Mouse (Mus musculus) MEL (cell line): Measurements from ENCODE around the gene Spata2. TPM values are rescaled to one million over a fixed set of nuclear protein-coding genes. Genes with fewer than 3 reads are reported as not detected.

Experiments
- DNase-seq: peaks from one replicate; pipeline ENCODE4 v3.0.0; 2011; ENCODE audit warnings: low read depth, low spot score
- H3K27ac ChIP-seq: 2 replicates; pipeline ENCODE4 v1.5.1; 2012; ENCODE audit warnings: low read depth, mild to moderate bottlenecking, control low read depth, low read length, moderate library complexity; ENCODE audit not compliant: control insufficient read depth
- H3K27me3 ChIP-seq, 2 experiments: fragments of 150-350 bp in 1 of 2; sonication (generic) in 1 of 2; 2 replicates each; pipeline ENCODE4 v1.6.1; 2012; ENCODE audit warnings: low read length in 2 of 2, mild to moderate bottlenecking in 2 of 2, improper control_type of control experiment in 1 of 2, moderate library complexity in 1 of 2; ENCODE audit not compliant: insufficient read depth in 2 of 2, control insufficient read depth in 1 of 2
- H3K36me3 ChIP-seq, 2 experiments: 2 replicates each; pipeline ENCODE4 v1.6.1; 2012 to 2014; ENCODE audit warnings: low read length in 2 of 2, improper control_type of control experiment in 1 of 2, inconsistent platforms in 1 of 2, mild to moderate bottlenecking in 1 of 2; ENCODE audit not compliant: insufficient read depth in 2 of 2, control insufficient read depth in 1 of 2
- H3K4me1 ChIP-seq, 2 experiments: fragments of 150-350 bp in 1 of 2; sonication (generic) in 1 of 2; 2 replicates each; pipeline ENCODE4 v1.6.1; 2012; ENCODE audit warnings: low read length in 2 of 2, improper control_type of control experiment in 1 of 2, mild to moderate bottlenecking in 1 of 2; ENCODE audit not compliant: insufficient read depth in 2 of 2, control insufficient read depth in 1 of 2
- H3K4me3 ChIP-seq, 2 experiments: fragments of 150-350 bp in 1 of 2; sonication (generic) in 1 of 2; 2 replicates each; pipeline ENCODE4 v1.5.1; 2012; ENCODE audit warnings: low read depth in 2 of 2, low read length in 2 of 2, mild to moderate bottlenecking in 2 of 2, moderate library complexity in 2 of 2, control low read depth in 1 of 2, improper control_type of control experiment in 1 of 2; ENCODE audit not compliant: control insufficient read depth in 1 of 2, insufficient read depth in 1 of 2
- H3K79me2 ChIP-seq: 2 replicates; pipeline ENCODE4 v1.6.1; 2012; ENCODE audit warnings: mild to moderate bottlenecking, low read length, moderate library complexity; ENCODE audit not compliant: control insufficient read depth, poor library complexity, insufficient read depth
- H3K9ac ChIP-seq: 2 replicates; pipeline ENCODE4 v1.6.1; 2012; ENCODE audit warnings: low read depth, mild to moderate bottlenecking, control low read depth, low read length, moderate library complexity; ENCODE audit not compliant: control insufficient read depth, poor library complexity, severe bottlenecking
- H3K9me3 ChIP-seq: fragments of 150-350 bp; sonication (generic); replicated peaks from 2 replicates; pipeline ENCODE4 v1.6.1; 2012; ENCODE audit warnings: mild to moderate bottlenecking, low read length, improper control_type of control experiment, moderate library complexity; ENCODE audit not compliant: insufficient read depth
- E2F4 ChIP-seq: IDR thresholded peaks from 2 replicates; pipeline ENCODE4 v1.6.1; 2011; ENCODE audit warnings: low read depth, low read length, improper control_type of control experiment, borderline replicate concordance
- GABPA ChIP-seq: IDR thresholded peaks from 2 replicates; pipeline ENCODE4 v1.6.1; 2012; ENCODE audit warnings: low read depth, mild to moderate bottlenecking, inconsistent platforms, low read length, improper control_type of control experiment, moderate library complexity
- GATA1 ChIP-seq: IDR thresholded peaks from 2 replicates; pipeline ENCODE4 v1.6.1; 2011; ENCODE audit warnings: low read depth, low read length, improper control_type of control experiment
- HCFC1 ChIP-seq: IDR thresholded peaks from 2 replicates; pipeline ENCODE4 v1.6.1; 2012; ENCODE audit warnings: low read depth, mild to moderate bottlenecking, inconsistent platforms, low read length, improper control_type of control experiment, moderate library complexity
- JUND ChIP-seq: IDR thresholded peaks from 2 replicates; pipeline ENCODE4 v1.6.1; 2011; ENCODE audit warnings: low read depth, mild to moderate bottlenecking, improper control_type of control experiment, low read length
- KAT2A ChIP-seq: conservative IDR thresholded peaks from 2 replicates; pipeline ENCODE4 v1.6.1; 2012; ENCODE audit warnings: low read depth, low read length, improper control_type of control experiment, inconsistent platforms
- MAFK ChIP-seq: IDR thresholded peaks from 2 replicates; pipeline ENCODE4 v1.6.1; 2011; ENCODE audit warnings: low read depth, mild to moderate bottlenecking, low read length, improper control_type of control experiment, borderline replicate concordance
- MXI1 ChIP-seq: IDR thresholded peaks from 2 replicates; pipeline ENCODE4 v1.6.1; 2011; ENCODE audit warnings: mild to moderate bottlenecking, low read depth, low read length, improper control_type of control experiment
- NRF1 ChIP-seq: IDR thresholded peaks from 2 replicates; pipeline ENCODE4 v1.6.1; 2014; ENCODE audit warnings: low read depth, mild to moderate bottlenecking, inconsistent platforms, low read length, improper control_type of control experiment, moderate library complexity; ENCODE audit not compliant: poor library complexity, insufficient read depth, severe bottlenecking
- SIN3A ChIP-seq: IDR thresholded peaks from 2 replicates; pipeline ENCODE4 v1.6.1; 2012; ENCODE audit warnings: low read length, improper control_type of control experiment, inconsistent platforms
- SMC3 ChIP-seq: IDR thresholded peaks from 2 replicates; pipeline ENCODE4 v1.6.1; 2011; ENCODE audit warnings: low read depth, low read length, improper control_type of control experiment
- TAL1 ChIP-seq: IDR thresholded peaks from 2 replicates; pipeline ENCODE4 v1.6.1; 2012; ENCODE audit warnings: mild to moderate bottlenecking, inconsistent platforms, low read length, moderate library complexity, mixed read lengths
- TBP ChIP-seq: IDR thresholded peaks from 2 replicates; pipeline ENCODE4 v1.8.0; 2011; ENCODE audit warnings: low read depth, low read length, improper control_type of control experiment
- UBTF ChIP-seq: IDR thresholded peaks from 2 replicates; pipeline ENCODE4 v1.6.1; 2012; ENCODE audit warnings: low read depth, mild to moderate bottlenecking, inconsistent platforms, low read length, improper control_type of control experiment, moderate library complexity, borderline replicate concordance; ENCODE audit not compliant: insufficient read depth
- USF1 ChIP-seq: IDR thresholded peaks from 2 replicates; pipeline ENCODE4 v1.6.1; 2014; ENCODE audit warnings: low read depth, mild to moderate bottlenecking, inconsistent platforms, low read length, improper control_type of control experiment, moderate library complexity
- ZC3H11A ChIP-seq: IDR thresholded peaks from 2 replicates; pipeline ENCODE4 v1.6.1; 2012; ENCODE audit warnings: low read depth, mild to moderate bottlenecking, inconsistent platforms, low read length, improper control_type of control experiment
- ZKSCAN1 ChIP-seq: IDR thresholded peaks from 2 replicates; pipeline ENCODE4 v1.6.1; 2012; ENCODE audit warnings: low read depth, mild to moderate bottlenecking, inconsistent platforms, low read length, improper control_type of control experiment, moderate library complexity
- ZNF384 ChIP-seq: IDR thresholded peaks from 2 replicates; pipeline ENCODE4 v1.6.1; 2012; ENCODE audit warnings: low read depth, mild to moderate bottlenecking, inconsistent platforms, low read length, improper control_type of control experiment
- polyA plus RNA-seq, 2 experiments: library from polyadenylated mRNA; stranded (reverse) in 1 of 2; unstranded in 1 of 2; fragments of >175 nt in 1 of 2; fragments of >200 nt in 1 of 2; gene quantifications; 2 replicates each; pipeline versions ENCODE4 v1.2.1 to v1.2.4; 2012; ENCODE audit warnings: low replicate concordance in 2 of 2, low read depth in 1 of 2; ENCODE audit not compliant: insufficient read length in 2 of 2, insufficient read depth in 1 of 2, missing spikeins in 1 of 2
- total RNA-seq: library from RNA; depleted of rRNA; stranded (reverse); fragments of 300-350 nt; gene quantifications from 2 replicates; pipeline ENCODE4 v1.2.3, GENCODE M21; 2012

Spata2 gene
- total and polyA plus RNA-seq, 3 experiments: 9.4 to 33.5 TPM; not detected in 1

- no peak for DNase-seq
- H3K4me3 ChIP-seq: no peak overlapping the region
- TF ChIP-seq E2F4 (no peak), JUND (no peak), SMC3 (no peak), USF1 (no peak), MXI1 (no peak), MAFK (no peak), ZKSCAN1 (no peak), GATA1 (no peak), UBTF (no peak), ZC3H11A (no peak), HCFC1 (no peak), TBP (no peak), NRF1 (no peak), KAT2A (no peak), TAL1 (no peak), ZNF384 (no peak)
- no peaks in the 10 kb centered on the region for H3K27me3 ChIP-seq
- peaks cover 0 to under 1% of the 10 kb centered on the region in 2 experiments; a peak in 2 of 4 replicates for H3K36me3 ChIP-seq
- H3K4me1 ChIP-seq: no peaks in the 10 kb centered on the region
- H3K27ac ChIP-seq: no peak overlapping the region
- H3K79me2 ChIP-seq: peaks cover 33% of the 10 kb centered on the region
- H3K9ac ChIP-seq: no peak overlapping the region
- H3K9me3 ChIP-seq: no peaks in the 10 kb centered on the region
These were observed 8.8 kb downstream of the Spata2 start for GRCm38 (mm10) chr2:167483827-167484410.

- Histone ChIP-seq H3K9ac (no peak overlapping the region), H3K36me3 (no peaks in the 10 kb centered on the region; a peak in 1 of 4 replicates), H3K9me3 (no peaks in the 10 kb centered on the region), H3K4me3 (no peak overlapping the region), H3K4me1 (no peaks in the 10 kb centered on the region), H3K27me3 (no peaks in the 10 kb centered on the region), H3K27ac (no peak overlapping the region), H3K79me2 (peaks cover 28% of the 10 kb centered on the region)
- no peak for TF ChIP-seq GABPA
- no peak for TF ChIP-seq ZKSCAN1
- TF ChIP-seq SIN3A: no peak
- no peak for DNase-seq
These were observed 9.4 kb downstream of the Spata2 start for GRCm38 (mm10) chr2:167483081-167483826.
